Mouse (Mus musculus) midbrain, postnatal 0 days (tissue): Measurements from ENCODE around the gene Ncf1. TPM values are rescaled to one million over a fixed set of nuclear protein-coding genes. Genes with fewer than 3 reads are reported as not detected.

Experiments used
- ATAC-seq: fragments of 200-750 bp; cut with Nextera tagmentation; 2 replicates; pipeline ENCODE4 v1.8.0; 2017; ENCODE audit warnings: moderate number of reproducible peaks, mild to moderate bottlenecking, moderate TSS enrichment, moderate library complexity; ENCODE audit not compliant: low FRiP score
- DNase-seq: peaks from one replicate; pipeline ENCODE4 v3.0.0-alpha.2; 2015; ENCODE audit warnings: low spot score
- H3K27ac ChIP-seq: fragments of 300-500 bp; sonication (generic); 2 replicates; pipeline ENCODE4 v1.5.1; 2014; ENCODE audit warnings: low read depth, mild to moderate bottlenecking, low read length, mixed read lengths
- H3K27me3 ChIP-seq: fragments of 300-500 bp; sonication (generic); 2 replicates; pipeline ENCODE4 v1.6.1; 2014; ENCODE audit warnings: low read length, control low read depth, mixed read lengths; ENCODE audit not compliant: insufficient read depth
- H3K36me3 ChIP-seq: fragments of 300-500 bp; sonication (generic); 2 replicates; pipeline ENCODE4 v1.6.1; 2014; ENCODE audit warnings: low read length, control low read depth, mixed read lengths; ENCODE audit not compliant: insufficient read depth
- H3K4me1 ChIP-seq: fragments of 300-500 bp; sonication (generic); 2 replicates; pipeline ENCODE4 v1.6.1; 2014; ENCODE audit warnings: mild to moderate bottlenecking, control low read depth, antibody characterized with exemption, low read length, mixed read lengths; ENCODE audit not compliant: insufficient read depth
- H3K4me2 ChIP-seq: fragments of 300-500 bp; sonication (generic); 2 replicates; pipeline ENCODE4 v1.6.1; 2014; ENCODE audit warnings: low read depth, mild to moderate bottlenecking, low read length, mixed read lengths; ENCODE audit not compliant: poor library complexity, severe bottlenecking
- H3K4me3 ChIP-seq: fragments of 300-500 bp; sonication (generic); 2 replicates; pipeline ENCODE4 v1.5.1; 2014; ENCODE audit warnings: low read depth, mild to moderate bottlenecking, low read length, moderate library complexity
- H3K9ac ChIP-seq: fragments of 300-500 bp; sonication (generic); replicated peaks from 2 replicates; pipeline ENCODE4 v1.6.1; 2014; ENCODE audit warnings: mild to moderate bottlenecking, low read length, moderate library complexity, mixed read lengths; ENCODE audit not compliant: poor library complexity, severe bottlenecking
- H3K9me3 ChIP-seq: fragments of 300-500 bp; sonication (generic); 2 replicates; pipeline ENCODE4 v1.6.1; 2016; ENCODE audit warnings: low read length, control low read depth
- CTCF ChIP-seq: IDR thresholded peaks from 2 replicates; pipeline ENCODE4 v1.5.1; 2016; ENCODE audit warnings: antibody characterized with exemption, mild to moderate bottlenecking
- WGBS: fragments of 180-500 bp; shearing (Covaris S2); extraction: QIAGEN DNeasy Blood & Tissue Kit; methylation state at CpG from one replicate; pipeline ENCODE4 v1.1.7; 2014; 5-methylcytosine and 5-hydroxymethylcytosine counted together
- polyA plus RNA-seq: library from polyadenylated mRNA; unstranded; fragments of >200 nt; fragmentation: Nextera tagmentation; extraction: Ambion mirVana; gene quantifications from 2 replicates; pipeline ENCODE4 v1.2.1, GENCODE M21; 2015
- total RNA-seq: library from RNA; depleted of rRNA; stranded (reverse); fragments of >200 nt; gene quantifications from 2 replicates; pipeline ENCODE4 v1.2.3, GENCODE M21; 2014; rRNA removed

Gene Ncf1
- total and polyA plus RNA-seq, 2 experiments from 2014 or later: 2.2 to 4.3 TPM

DNA sequence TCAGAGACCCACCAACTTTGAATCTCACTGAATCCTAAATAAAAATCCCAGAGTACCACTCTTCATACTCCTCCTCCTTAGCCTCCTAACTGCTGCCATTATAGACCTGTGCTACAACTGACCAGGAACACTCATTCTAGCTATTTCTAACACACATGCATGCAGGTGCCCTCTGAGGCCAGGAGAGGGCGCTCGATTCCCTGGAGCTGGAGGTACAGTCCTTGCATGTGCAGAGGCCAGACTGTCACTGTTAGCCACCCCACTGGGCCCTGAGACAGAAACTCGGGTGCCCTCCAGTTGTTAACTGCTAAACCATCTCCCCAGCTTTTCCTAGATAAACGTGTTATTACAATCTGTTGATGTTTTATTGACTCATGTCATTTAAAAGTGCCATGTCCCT is 56.2 kb downstream of the Ncf1 start:
- peak; percentile 25 for DNase-seq
- ATAC-seq: no peak
- no peak overlapping the region for H3K4me3 ChIP-seq
- no peaks in the 10 kb centered on the region for H3K9me3 ChIP-seq
- no peak overlapping the region for H3K9ac ChIP-seq
- H3K4me2 ChIP-seq: no peak overlapping the region
- WGBS: 40% methylated on average over 4 of the region's 4 CpGs
- no peak overlapping the region for H3K27ac ChIP-seq
- peak; percentile 70 for TF ChIP-seq CTCF
- H3K36me3 ChIP-seq: peaks cover 9% of the 10 kb centered on the region; the same call in 1 of the 2 replicates
- H3K4me1 ChIP-seq: 0 out of 2 replicates have a peak, but pooled peaks cover 2% of the 10 kb centered on the region
- H3K27me3 ChIP-seq: no peaks in the 10 kb centered on the region

DNA sequence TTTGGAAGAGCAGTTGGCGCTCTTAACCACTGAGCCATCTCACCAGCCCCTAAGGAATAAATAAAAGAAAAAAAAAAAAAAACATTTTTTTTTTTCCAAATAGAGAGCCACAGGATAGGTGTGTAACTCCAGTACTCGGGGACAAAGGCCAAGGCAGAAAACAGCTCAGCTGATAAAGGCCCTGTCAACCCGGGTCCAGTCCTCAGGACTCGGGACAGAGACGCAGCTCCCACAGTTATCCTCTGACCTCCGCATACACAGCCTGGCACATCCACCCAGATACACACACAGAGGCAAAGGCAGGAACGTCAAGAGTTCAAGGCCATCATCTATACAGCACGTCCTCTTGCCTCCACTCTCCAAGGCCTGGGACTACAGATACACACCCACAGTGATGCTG is 59.3 kb downstream of the Ncf1 start:
- no peak overlapping the region for H3K4me3 ChIP-seq
- DNase-seq: no peak
- no peaks in the 10 kb centered on the region for H3K27me3 ChIP-seq
- 96% methylated on average over 8 of the region's 8 CpGs for WGBS
- no peaks in the 10 kb centered on the region for H3K9me3 ChIP-seq
- no peak for ATAC-seq
- peaks cover 22% of the 10 kb centered on the region for H3K36me3 ChIP-seq
- TF ChIP-seq CTCF: no peak
- no peak overlapping the region for H3K27ac ChIP-seq
- 0 out of 2 replicates have a peak, but pooled peaks cover 2% of the 10 kb centered on the region for H3K4me1 ChIP-seq
- no peak overlapping the region for H3K9ac ChIP-seq
- H3K4me2 ChIP-seq: no peak overlapping the region

Other genes starting within 250 kb of the Ncf1 start
- 32.3 and 33.6 TPM in 2 replicates for gene Castor2, start 129.9 kb downstream of the Ncf1 start, total RNA-seq
- gene Castor2, start 129.9 kb downstream of the Ncf1 start, polyA plus RNA-seq: 27.0 and 27.6 TPM in 2 replicates
- 15.1 and 16.2 TPM in 2 replicates for gene Rcc1l, start 52.9 kb downstream of the Ncf1 start, total RNA-seq
- gene Rcc1l, start 52.9 kb downstream of the Ncf1 start, polyA plus RNA-seq: 20.1 and 21.2 TPM in 2 replicates
- gene Gtf2ird2, start 45.6 kb downstream of the Ncf1 start, total RNA-seq: 17.3 and 27.0 TPM in 2 replicates
- 14.7 and 15.5 TPM in 2 replicates for gene Gtf2ird2, start 45.6 kb downstream of the Ncf1 start, polyA plus RNA-seq
- gene Gtf2i, start 85.1 kb upstream of the Ncf1 start, total RNA-seq: 96.4 and 104 TPM in 2 replicates
- 74.6 and 77.2 TPM in 2 replicates for gene Gtf2i, start 85.1 kb upstream of the Ncf1 start, polyA plus RNA-seq
- 53.4 and 69.5 TPM in 2 replicates for gene Gtf2ird1, start 227.1 kb upstream of the Ncf1 start, total RNA-seq
- 50.9 and 54.3 TPM in 2 replicates for gene Gtf2ird1, start 227.1 kb upstream of the Ncf1 start, polyA plus RNA-seq